Mouse (Mus musculus): ENCODE results near the gene Atg13. TPM values are rescaled to one million over a fixed set of nuclear protein-coding genes. Genes with fewer than 3 reads are reported as not detected.

Gene Atg13
- 23.0 and 23.3 TPM in 2 replicates for polyA plus RNA-seq (2014; fragmentation: Nextera tagmentation; extraction: Ambion mirVana)

DNA sequence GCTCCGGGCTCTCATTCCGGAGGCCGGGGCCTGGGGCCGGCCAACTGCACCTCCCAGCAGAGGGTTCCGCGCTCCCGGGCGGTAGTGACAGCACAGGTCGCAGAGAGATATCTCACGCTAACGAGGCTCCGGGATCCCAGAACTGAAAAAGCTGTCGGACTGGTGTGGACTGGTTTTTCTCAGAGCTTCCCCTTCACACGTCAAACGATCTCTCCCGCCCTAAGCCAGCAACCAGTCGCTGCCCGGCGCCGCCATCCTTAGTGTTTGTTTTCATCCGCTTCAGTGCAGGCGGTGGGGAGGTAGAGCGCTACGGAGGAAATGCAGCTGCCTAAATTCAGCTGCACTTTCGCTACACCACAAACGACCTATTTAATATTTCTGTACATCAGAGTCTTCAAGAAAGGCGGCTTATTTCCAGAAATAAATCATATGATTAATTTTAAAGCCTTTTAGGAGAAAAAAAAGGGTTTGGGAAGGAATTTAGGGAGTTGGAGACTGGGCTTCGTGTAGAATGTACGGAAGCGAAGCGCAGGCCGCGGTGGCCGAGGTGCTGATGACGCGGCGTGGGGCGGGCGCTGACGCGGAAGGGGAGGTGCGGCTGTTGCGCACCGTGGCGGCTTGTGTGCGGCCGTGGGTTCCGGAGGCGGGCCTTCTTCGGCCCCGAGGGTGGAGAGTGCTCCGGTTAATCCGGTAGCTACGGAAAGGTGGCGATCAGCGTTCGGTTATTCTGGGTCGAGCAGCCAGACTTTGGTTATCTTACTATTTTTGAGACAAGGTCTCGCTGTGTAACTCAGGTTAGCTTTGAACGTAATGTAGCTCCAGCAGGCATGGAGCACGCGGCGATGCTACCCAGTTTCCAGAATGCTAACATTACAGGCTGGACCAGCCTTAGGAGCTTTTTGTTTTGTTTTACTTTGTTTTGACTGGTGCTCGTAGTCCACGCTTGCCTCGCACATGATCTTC is at the start of gene Atg13, which contains the start of gene Harbi1:
Atg13 (minus strand) TSS at position 305 of the 963 bp plus-strand sequence.
Harbi1 (plus strand) TSS at position 581 of the 963 bp plus-strand sequence.
- no peaks in the 10 kb centered on the region for H3K9me3 ChIP-seq (ENCODE audit: control insufficient read depth, low read length)
- no peaks in the 10 kb centered on the region for H3K27me3 ChIP-seq (replicated peaks; ENCODE audit: control insufficient read depth, insufficient read depth, low read length)
- H3K4me2 ChIP-seq: peak within 1 kb of the TSS; percentile 68
- peaks cover 2% of the 10 kb centered on the region; the same call in 1 of the 2 replicates for H3K36me3 ChIP-seq (ENCODE audit: control insufficient read depth, insufficient read depth, low read length)
- peak within 1 kb of the TSS; percentile 77 for H3K4me3 ChIP-seq (ENCODE audit: low read depth, low read length)
- ATAC-seq (replicated peaks; ENCODE audit: low FRiP score): peak; percentile 98
- DNase-seq (ENCODE audit: low spot score): peak; percentile 89
- WGBS: under 1% methylated on average over 66 of the region's 66 CpGs
- peak within 1 kb of the TSS; percentile 77 for H3K9ac ChIP-seq (ENCODE audit: low read depth, low read length)
- peaks cover 6% of the 10 kb centered on the region for H3K4me1 ChIP-seq (replicated peaks; ENCODE audit: control insufficient read depth, insufficient read depth, low read length)
- peak within 1 kb of the TSS; percentile 81 for H3K27ac ChIP-seq (ENCODE audit: low read depth, low read length)

DNA sequence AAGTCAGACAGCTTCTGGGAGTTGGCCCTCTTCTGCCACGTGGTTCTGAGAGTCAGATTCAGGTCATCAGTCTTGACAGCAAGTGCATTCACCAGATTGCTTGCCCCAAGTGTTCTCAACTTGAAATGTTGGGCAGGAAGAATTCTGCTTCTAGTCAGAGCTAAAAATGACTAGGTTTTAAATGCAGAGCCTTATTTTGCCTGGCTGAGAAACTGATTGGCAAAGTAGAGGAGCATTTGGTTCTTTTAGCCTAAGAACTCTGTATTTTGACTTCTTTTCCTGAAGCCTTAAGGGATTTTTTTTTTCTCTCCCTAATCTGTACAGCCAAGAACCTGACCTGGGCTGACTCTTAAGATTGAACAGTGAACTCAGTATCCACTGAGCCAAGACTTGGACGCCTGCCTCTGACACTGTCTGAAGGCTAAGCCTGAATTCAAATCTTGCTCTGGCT is 39.5 kb upstream of the Atg13 start:
- no peaks in the 10 kb centered on the region for H3K4me1 ChIP-seq (replicated peaks; ENCODE audit: control insufficient read depth, insufficient read depth, low read length)
- no peak for ATAC-seq (replicated peaks; ENCODE audit: low FRiP score)
- no peaks in the 10 kb centered on the region for H3K36me3 ChIP-seq (ENCODE audit: control insufficient read depth, insufficient read depth, low read length)
- H3K4me3 ChIP-seq (ENCODE audit: low read depth, low read length): no peak overlapping the region
- 61% methylated on average over 2 of the region's 2 CpGs for WGBS
- H3K4me2 ChIP-seq: no peak overlapping the region
- no peak overlapping the region for H3K27ac ChIP-seq (ENCODE audit: low read depth, low read length)
- no peak for DNase-seq (ENCODE audit: low spot score)
- no peaks in the 10 kb centered on the region for H3K27me3 ChIP-seq (replicated peaks; ENCODE audit: control insufficient read depth, insufficient read depth, low read length)
- H3K9me3 ChIP-seq (ENCODE audit: control insufficient read depth, low read length): no peaks in the 10 kb centered on the region
- no peak overlapping the region for H3K9ac ChIP-seq (ENCODE audit: low read depth, low read length)

DNA sequence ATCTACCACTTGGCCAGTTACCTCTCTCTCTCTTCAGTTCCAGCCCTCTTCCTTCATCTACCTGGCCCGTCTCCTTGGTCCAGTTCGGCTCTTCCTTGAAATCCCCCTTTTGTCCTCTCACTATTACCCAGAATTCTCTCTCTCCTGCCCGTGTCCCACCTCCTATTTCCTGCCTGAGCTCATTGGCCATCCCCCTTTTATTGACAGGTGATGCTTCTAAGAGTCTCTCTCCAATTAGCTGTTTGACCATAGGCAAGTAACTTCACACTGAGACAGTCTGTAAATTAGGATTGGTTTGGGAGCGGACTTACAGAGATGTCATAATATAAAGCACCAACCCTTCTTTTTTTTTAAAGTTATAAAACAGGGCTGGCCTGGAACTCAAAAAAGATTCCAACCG is 34.3 kb upstream of the Atg13 start:
- no peaks in the 10 kb centered on the region for H3K9me3 ChIP-seq (ENCODE audit: control insufficient read depth, low read length)
- no peak overlapping the region for H3K4me3 ChIP-seq (ENCODE audit: low read depth, low read length)
- no peaks in the 10 kb centered on the region for H3K36me3 ChIP-seq (ENCODE audit: control insufficient read depth, insufficient read depth, low read length)
- no peak overlapping the region for H3K4me2 ChIP-seq
- 85% methylated on average over 5 of the region's 5 CpGs for WGBS
- ATAC-seq (replicated peaks; ENCODE audit: low FRiP score) (no peak), DNase-seq (ENCODE audit: low spot score) (no peak)
- H3K27me3 ChIP-seq (replicated peaks; ENCODE audit: control insufficient read depth, insufficient read depth, low read length): no peaks in the 10 kb centered on the region
- H3K27ac ChIP-seq (ENCODE audit: low read depth, low read length): no peak overlapping the region
- no peak overlapping the region for H3K9ac ChIP-seq (ENCODE audit: low read depth, low read length)
- H3K4me1 ChIP-seq (replicated peaks; ENCODE audit: control insufficient read depth, insufficient read depth, low read length): no peaks in the 10 kb centered on the region

DNA sequence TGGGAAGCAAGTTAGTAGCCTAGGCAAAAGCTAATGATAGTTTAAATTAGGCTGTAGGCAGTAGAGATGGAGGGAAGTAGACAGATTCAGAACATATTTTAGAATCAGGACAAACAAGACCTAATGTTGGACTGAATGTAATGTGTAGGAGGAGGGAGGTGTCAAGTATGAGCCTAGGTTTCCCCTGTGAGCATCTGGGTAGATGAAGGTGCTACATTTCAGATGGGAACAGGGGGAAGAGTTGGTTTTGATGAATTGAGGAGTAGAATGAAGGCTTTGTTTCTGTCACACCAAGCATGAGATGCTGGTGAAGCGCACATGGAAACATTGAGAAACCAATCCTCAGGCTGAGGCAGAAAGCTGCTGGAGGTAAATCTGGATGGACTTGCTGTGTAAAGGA is 29.2 kb upstream of the Atg13 start:
- no peak for DNase-seq (ENCODE audit: low spot score)
- whole genome bisulfite sequencing: 98% methylated on average over 1 of the region's 1 CpGs
- ATAC-seq (replicated peaks; ENCODE audit: low FRiP score): no peak
- H3K4me1 ChIP-seq (replicated peaks; ENCODE audit: control insufficient read depth, insufficient read depth, low read length): no peaks in the 10 kb centered on the region
- no peak overlapping the region for H3K4me3 ChIP-seq (ENCODE audit: low read depth, low read length)
- no peaks in the 10 kb centered on the region for H3K9me3 ChIP-seq (ENCODE audit: control insufficient read depth, low read length)
- H3K27me3 ChIP-seq (replicated peaks; ENCODE audit: control insufficient read depth, insufficient read depth, low read length): no peaks in the 10 kb centered on the region
- H3K4me2 ChIP-seq: no peak overlapping the region
- H3K27ac ChIP-seq (ENCODE audit: low read depth, low read length): no peak overlapping the region
- H3K9ac ChIP-seq (ENCODE audit: low read depth, low read length): no peak overlapping the region
- H3K36me3 ChIP-seq (ENCODE audit: control insufficient read depth, insufficient read depth, low read length): no peaks in the 10 kb centered on the region

DNA sequence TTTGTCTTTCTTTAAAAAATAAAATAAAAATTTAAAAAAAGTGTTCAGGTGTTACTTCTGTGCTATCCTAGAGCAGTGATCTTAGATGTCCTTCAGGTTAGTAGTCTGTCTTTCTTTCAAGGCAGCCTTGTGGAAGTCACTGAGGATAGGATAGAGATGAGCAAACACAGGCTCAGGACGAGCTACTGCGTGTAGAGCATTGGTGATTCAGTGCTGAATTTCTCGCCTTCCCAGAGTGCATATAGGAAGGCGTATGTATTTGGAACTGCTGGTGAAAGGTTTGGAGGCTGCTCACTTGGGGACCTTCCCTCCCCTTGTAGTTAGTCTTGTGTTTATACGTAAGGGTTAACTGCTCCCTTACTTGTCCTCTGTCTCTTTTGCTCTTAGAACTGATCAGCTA is 24.8 kb upstream of the Atg13 start:
- Histone ChIP-seq H3K9me3 (ENCODE audit: control insufficient read depth, low read length) (no peaks in the 10 kb centered on the region), H3K4me3 (ENCODE audit: low read depth, low read length) (no peak overlapping the region), H3K27ac (ENCODE audit: low read depth, low read length) (no peak overlapping the region), H3K27me3 (replicated peaks; ENCODE audit: control insufficient read depth, insufficient read depth, low read length) (no peaks in the 10 kb centered on the region), H3K4me1 (replicated peaks; ENCODE audit: control insufficient read depth, insufficient read depth, low read length) (no peaks in the 10 kb centered on the region), H3K36me3 (ENCODE audit: control insufficient read depth, insufficient read depth, low read length) (no peaks in the 10 kb centered on the region), H3K9ac (ENCODE audit: low read depth, low read length) (no peak overlapping the region), H3K4me2 (no peak overlapping the region)
- no peak for ATAC-seq (replicated peaks; ENCODE audit: low FRiP score)
- DNase-seq (ENCODE audit: low spot score): no peak
- WGBS: 85% methylated on average over 5 of the region's 5 CpGs

DNA sequence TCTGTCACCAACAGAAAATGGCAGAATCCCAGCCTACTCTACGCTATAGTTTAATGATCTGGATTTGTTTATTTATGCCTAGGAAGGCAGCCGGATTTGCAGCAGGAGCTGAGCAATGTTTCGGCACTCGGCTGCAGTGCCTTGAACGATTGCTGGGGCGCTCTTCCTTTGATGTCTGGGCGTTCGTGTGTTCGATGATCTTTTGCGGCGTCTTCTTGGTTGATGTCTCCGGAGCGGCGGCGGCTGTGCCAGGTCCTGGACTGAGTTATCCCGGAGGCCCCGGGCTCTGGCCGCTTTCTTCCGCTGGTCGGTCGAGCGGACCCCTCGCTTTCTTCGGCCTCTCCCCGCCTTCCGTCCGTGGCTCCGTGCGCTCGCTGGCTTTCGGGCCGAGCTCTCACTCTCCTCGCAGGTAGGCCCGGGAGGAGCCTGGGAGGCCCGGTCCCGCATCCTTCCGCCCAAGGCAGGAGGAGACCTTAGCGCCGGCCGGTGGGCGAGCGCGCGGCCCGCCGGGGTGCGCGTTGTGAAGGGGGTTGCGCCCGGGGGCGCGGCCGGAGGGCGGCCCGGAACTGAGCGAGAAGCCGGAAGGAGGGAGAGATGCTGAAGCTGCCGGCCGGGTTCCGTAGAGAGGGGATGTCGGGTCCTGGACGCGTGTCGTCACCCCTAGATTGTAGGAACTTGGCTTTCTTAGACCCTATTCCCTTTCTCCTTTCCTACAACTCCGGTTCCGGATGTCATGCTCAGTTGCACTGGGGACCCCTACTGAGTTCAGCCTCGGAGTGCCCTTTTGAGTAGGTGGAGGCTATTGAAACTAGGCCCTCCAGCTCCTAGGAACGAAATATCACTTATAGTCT is 19.8 kb upstream of the Atg13 start, which contains the start of gene Ambra1:
Ambra1 (plus strand) TSS at position 164 of the 851 bp plus-strand sequence.
- peak within 1 kb of the TSS; percentile 94 for H3K27ac ChIP-seq (ENCODE audit: low read depth, low read length)
- H3K9me3 ChIP-seq (ENCODE audit: control insufficient read depth, low read length): no peaks in the 10 kb centered on the region
- H3K4me1 ChIP-seq (replicated peaks; ENCODE audit: control insufficient read depth, insufficient read depth, low read length): no peaks in the 10 kb centered on the region; the same call in 1 of the 2 replicates
- WGBS: under 1% methylated on average over 68 of the region's 68 CpGs
- peak within 1 kb of the TSS; percentile 93 for H3K9ac ChIP-seq (ENCODE audit: low read depth, low read length)
- no peaks in the 10 kb centered on the region for H3K36me3 ChIP-seq (ENCODE audit: control insufficient read depth, insufficient read depth, low read length)
- DNase-seq (ENCODE audit: low spot score) (peak; percentile 82), ATAC-seq (replicated peaks; ENCODE audit: low FRiP score) (peak; percentile 80)
- H3K4me3 ChIP-seq (ENCODE audit: low read depth, low read length): peak within 1 kb of the TSS; percentile 98
- peak within 1 kb of the TSS; percentile 69 for H3K4me2 ChIP-seq
- no peaks in the 10 kb centered on the region for H3K27me3 ChIP-seq (replicated peaks; ENCODE audit: control insufficient read depth, insufficient read depth, low read length)

DNA sequence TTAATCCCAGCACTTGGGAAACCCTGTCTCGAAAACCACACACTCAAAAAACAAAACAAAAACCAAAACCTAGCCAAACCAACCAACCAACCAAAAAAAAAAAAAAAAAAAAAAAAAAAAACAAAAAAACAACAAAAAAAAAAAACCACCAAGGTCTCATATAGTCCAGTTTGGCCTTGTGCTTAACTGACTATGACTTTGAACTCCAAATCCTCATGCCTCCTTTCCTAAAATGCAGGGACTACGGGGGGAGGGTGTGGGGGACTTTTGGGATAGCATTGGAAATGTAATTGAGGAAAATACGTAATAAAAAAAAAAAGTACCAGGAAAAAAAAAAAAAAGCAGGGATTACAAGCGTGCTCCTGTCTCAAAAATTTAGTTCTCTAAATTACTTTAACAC is 19.2 kb upstream of the Atg13 start:
- Histone ChIP-seq H3K4me2 (peak overlapping the region; percentile 69), H3K9ac (ENCODE audit: low read depth, low read length) (peak overlapping the region; percentile 93), H3K9me3 (ENCODE audit: control insufficient read depth, low read length) (no peaks in the 10 kb centered on the region), H3K27me3 (replicated peaks; ENCODE audit: control insufficient read depth, insufficient read depth, low read length) (no peaks in the 10 kb centered on the region), H3K36me3 (ENCODE audit: control insufficient read depth, insufficient read depth, low read length) (no peaks in the 10 kb centered on the region), H3K4me1 (replicated peaks; ENCODE audit: control insufficient read depth, insufficient read depth, low read length) (peaks cover 2% of the 10 kb centered on the region), H3K27ac (ENCODE audit: low read depth, low read length) (no peak overlapping the region), H3K4me3 (ENCODE audit: low read depth, low read length) (peak overlapping the region; percentile 98)
- ATAC-seq (replicated peaks; ENCODE audit: low FRiP score): no peak
- 17% methylated on average over 4 of the region's 4 CpGs for WGBS
- DNase-seq (ENCODE audit: low spot score): no peak

DNA sequence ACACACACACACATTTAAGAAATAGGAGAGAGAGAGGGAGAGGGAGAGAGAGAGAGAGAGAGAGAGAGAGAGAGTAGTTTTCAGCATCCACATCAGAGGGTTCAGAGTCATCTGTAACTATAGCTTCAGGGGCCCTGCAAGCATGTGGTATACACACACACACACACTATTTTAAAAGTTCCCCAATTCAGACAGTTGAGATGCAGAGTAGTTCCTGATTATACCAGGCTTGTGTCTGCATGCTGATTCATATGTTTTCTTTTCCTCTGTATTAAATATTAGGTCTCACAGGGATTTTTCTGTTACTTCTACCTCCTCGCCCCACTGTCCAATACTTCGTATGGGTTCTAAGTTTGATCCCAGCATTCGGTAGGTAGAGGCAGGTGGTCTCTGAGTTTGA is 16.6 kb upstream of the Atg13 start:
- Histone ChIP-seq H3K4me3 (ENCODE audit: low read depth, low read length) (no peak overlapping the region), H3K27me3 (replicated peaks; ENCODE audit: control insufficient read depth, insufficient read depth, low read length) (no peaks in the 10 kb centered on the region), H3K36me3 (ENCODE audit: control insufficient read depth, insufficient read depth, low read length) (no peaks in the 10 kb centered on the region), H3K27ac (ENCODE audit: low read depth, low read length) (no peak overlapping the region), H3K9me3 (ENCODE audit: control insufficient read depth, low read length) (no peaks in the 10 kb centered on the region), H3K4me1 (replicated peaks; ENCODE audit: control insufficient read depth, insufficient read depth, low read length) (peaks cover 3% of the 10 kb centered on the region), H3K9ac (ENCODE audit: low read depth, low read length) (no peak overlapping the region), H3K4me2 (no peak overlapping the region)
- DNase-seq (ENCODE audit: low spot score) (no peak), ATAC-seq (replicated peaks; ENCODE audit: low FRiP score) (no peak)
- WGBS: 89% methylated on average over 3 of the region's 3 CpGs

All from liver, embryonic 11.5 days (tissue).